Comparison of ENCODE assay signal across 17 mouse cellular contexts in genomic region chr5:105496133-105496532, GRCm38 (mm10). TPM values are rescaled to one million over a fixed set of nuclear protein-coding genes. Genes with fewer than 3 reads are reported as not detected.
DNase-seq lines count a peak whose midpoint lies in the region; ATAC-seq and TF ChIP-seq lines count a peak whose summit lies in the region.
"Had no signal": no experiment of that assay in that cellular context is flagged by ENCODE, and none has a peak within 500 bp of the region (broad histone marks: within the 10 kb centered on the region; RNA-seq: fewer than 3 reads in every experiment).

No protein-coding gene starts in this region.

- TF ChIP-seq CTCF in stomach, postnatal 0 days (IDR thresholded peaks at IDR 0.05; ENCODE audit: low read depth): no peak

- H3K4me2 ChIP-seq in forebrain, embryonic 16.5 days (ENCODE audit: low read length): no peak overlapping the region
- H3K4me2 ChIP-seq in midbrain, embryonic 14.5 days (ENCODE audit: low read length): peak overlapping the region; percentile 45; the same call in 1 of the 2 replicates
- H3K4me2 ChIP-seq in midbrain, embryonic 16.5 days (ENCODE audit: low read length): no peak overlapping the region
- H3K4me2 ChIP-seq in stomach, postnatal 0 days (replicated peaks; ENCODE audit: low read depth): no peak overlapping the region

- H3K9me3 ChIP-seq in forebrain, embryonic 10.5 days: no peaks in the 10 kb centered on the region
- H3K9me3 ChIP-seq in forebrain, embryonic 16.5 days (ENCODE audit: control insufficient read depth, low read length): no peaks in the 10 kb centered on the region
- no peaks in the 10 kb centered on the region for H3K9me3 ChIP-seq in midbrain, embryonic 14.5 days (ENCODE audit: control insufficient read depth, low read length)
- H3K9me3 ChIP-seq in midbrain, embryonic 16.5 days (replicated peaks; ENCODE audit: control insufficient read depth, low read length, poor library complexity, severe bottlenecking): no peaks in the 10 kb centered on the region
- no peaks in the 10 kb centered on the region for H3K9me3 ChIP-seq in stomach, postnatal 0 days (ENCODE audit: control insufficient read depth, low read length)
- H3K9me3 ChIP-seq: G1E; heart, embryonic 13.5 days; intestine, embryonic 15.5 days; kidney, embryonic 15.5 days had no signal

- peaks cover 48% of the 10 kb centered on the region for H3K27me3 ChIP-seq in forebrain, embryonic 10.5 days (ENCODE audit: poor library complexity, severe bottlenecking)
- H3K27me3 ChIP-seq in forebrain, embryonic 16.5 days (replicated peaks; ENCODE audit: control insufficient read depth, insufficient read depth, low read length): 0 out of 2 replicates have a peak, but pooled peaks cover 3% of the 10 kb centered on the region
- no peaks in the 10 kb centered on the region for H3K27me3 ChIP-seq in midbrain, embryonic 14.5 days (ENCODE audit: control insufficient read depth, insufficient read depth, low read length)
- no peaks in the 10 kb centered on the region for H3K27me3 ChIP-seq in midbrain, embryonic 16.5 days (ENCODE audit: control insufficient read depth, insufficient read depth, low read depth, low read length)
- H3K27me3 ChIP-seq in splenic B cell, adult 2 months (ENCODE audit: control insufficient read depth, insufficient read depth, low read length, poor library complexity, severe bottlenecking): no peaks in the 10 kb centered on the region
- H3K27me3 ChIP-seq in stomach, postnatal 0 days (ENCODE audit: control insufficient read depth, insufficient read depth, low read length): no peaks in the 10 kb centered on the region
- H3K27me3 ChIP-seq: heart, embryonic 13.5 days; intestine, embryonic 15.5 days had no signal

- ATAC-seq in forebrain, embryonic 16.5 days: no peak
- ATAC-seq in midbrain, embryonic 14.5 days (ENCODE audit: low FRiP score, low TSS enrichment): no peak
- ATAC-seq in midbrain, embryonic 16.5 days: no peak
- ATAC-seq in stomach, postnatal 0 days (ENCODE audit: low FRiP score, low TSS enrichment): no peak

- H3K9ac ChIP-seq in forebrain, embryonic 16.5 days (replicated peaks; ENCODE audit: low read depth, low read length): no peak overlapping the region
- no peak overlapping the region for H3K9ac ChIP-seq in midbrain, embryonic 14.5 days (replicated peaks; ENCODE audit: low read length)
- no peak overlapping the region for H3K9ac ChIP-seq in midbrain, embryonic 16.5 days (ENCODE audit: low read depth, low read length)
- no peak overlapping the region for H3K9ac ChIP-seq in stomach, postnatal 0 days (ENCODE audit: low read length)
- H3K9ac ChIP-seq: kidney, embryonic 15.5 days had no signal

- peaks cover 100% of the 10 kb centered on the region for H3K4me1 ChIP-seq in forebrain, embryonic 10.5 days
- H3K4me1 ChIP-seq in forebrain, embryonic 16.5 days (replicated peaks; ENCODE audit: control insufficient read depth, insufficient read depth, low read length): peaks cover 50% of the 10 kb centered on the region
- H3K4me1 ChIP-seq in midbrain, embryonic 14.5 days (ENCODE audit: control insufficient read depth, insufficient read depth, low read length): peaks cover 40% of the 10 kb centered on the region
- peaks cover 35% of the 10 kb centered on the region for H3K4me1 ChIP-seq in midbrain, embryonic 16.5 days (ENCODE audit: control insufficient read depth, insufficient read depth, low read length)
- H3K4me1 ChIP-seq in stomach, postnatal 0 days (replicated peaks; ENCODE audit: control insufficient read depth, insufficient read depth): no peaks in the 10 kb centered on the region

- 0 out of 2 replicates have a peak overlapping the region, but pooled peaks have one; percentile 11 for H3K27ac ChIP-seq in forebrain, embryonic 10.5 days
- no peak overlapping the region for H3K27ac ChIP-seq in forebrain, embryonic 16.5 days (ENCODE audit: low read length)
- H3K27ac ChIP-seq in midbrain, embryonic 14.5 days (replicated peaks; ENCODE audit: low read depth, low read length): no peak overlapping the region
- H3K27ac ChIP-seq in midbrain, embryonic 16.5 days (ENCODE audit: low read length): no peak overlapping the region
- H3K27ac ChIP-seq in stomach, postnatal 0 days (replicated peaks): no peak overlapping the region
- H3K27ac ChIP-seq: heart, embryonic 13.5 days; intestine, embryonic 15.5 days; kidney, embryonic 15.5 days had no signal

- 86% methylated on average over 4 of the region's 4 CpGs for WGBS in forebrain, embryonic 10.5 days
- WGBS in forebrain, embryonic 16.5 days: 72% methylated on average over 4 of the region's 4 CpGs
- 73% methylated on average over 4 of the region's 4 CpGs for WGBS in midbrain, embryonic 14.5 days
- WGBS in midbrain, embryonic 16.5 days: 78% methylated on average over 4 of the region's 4 CpGs
- 86% methylated on average over 4 of the region's 4 CpGs for WGBS in stomach, postnatal 0 days

- no peak overlapping the region for H3K4me3 ChIP-seq in forebrain, embryonic 10.5 days
- H3K4me3 ChIP-seq in forebrain, embryonic 16.5 days (replicated peaks; ENCODE audit: low read length): no peak overlapping the region
- no peak overlapping the region for H3K4me3 ChIP-seq in midbrain, embryonic 14.5 days (replicated peaks; ENCODE audit: low read depth, low read length)
- no peak overlapping the region for H3K4me3 ChIP-seq in midbrain, embryonic 16.5 days (ENCODE audit: low read depth, low read length)
- no peak overlapping the region for H3K4me3 ChIP-seq in stomach, postnatal 0 days (ENCODE audit: low read depth, low read length)

- no peak for DNase-seq in forebrain, embryonic 10.5 days (ENCODE audit: extremely low spot score, low spot score)
- DNase-seq in midbrain, embryonic 14.5 days: no peak
- peak; percentile 61 for DNase-seq in induced T-regulatory cell, adult 2 months (ENCODE audit: low read depth)
- peak; percentile 26 for DNase-seq in splenic B cell, adult 2 months (ENCODE audit: low read depth, low spot score)
- no peak for DNase-seq in ovary, postnatal 10 days (ENCODE audit: low spot score)
- no peak for DNase-seq in stomach, postnatal 0 days (ENCODE audit: low spot score)
- DNase-seq: adrenal gland, adult 8-10 months; B cell, adult 2 months; cerebellum, adult 8-10 months; forebrain, postnatal 0 days; heart, postnatal 4 days had no signal

- TF ChIP-seq EP300 in stomach, postnatal 0 days (optimal IDR thresholded peaks at IDR 0.05): no peak

- H3K36me3 ChIP-seq in forebrain, embryonic 10.5 days (replicated peaks): no peaks in the 10 kb centered on the region
- no peaks in the 10 kb centered on the region for H3K36me3 ChIP-seq in forebrain, embryonic 16.5 days (ENCODE audit: control insufficient read depth, insufficient read depth)
- H3K36me3 ChIP-seq in midbrain, embryonic 14.5 days (ENCODE audit: control insufficient read depth, insufficient read depth, low read length): no peaks in the 10 kb centered on the region
- H3K36me3 ChIP-seq in midbrain, embryonic 16.5 days (ENCODE audit: control insufficient read depth, insufficient read depth, low read length): no peaks in the 10 kb centered on the region
- no peaks in the 10 kb centered on the region for H3K36me3 ChIP-seq in splenic B cell, adult 2 months (ENCODE audit: control insufficient read depth, insufficient read depth, low read length, poor library complexity, severe bottlenecking)
- H3K36me3 ChIP-seq in stomach, postnatal 0 days (ENCODE audit: control insufficient read depth, insufficient read depth, low read length): no peaks in the 10 kb centered on the region
- H3K36me3 ChIP-seq: heart, embryonic 13.5 days; intestine, embryonic 15.5 days; kidney, embryonic 15.5 days had no signal

RNA-seq across cellular contexts. Expression of gene Lrrc8c, which starts 23.1 kb away (rescaled TPM):
- polyA plus RNA-seq in forebrain, embryonic 10.5 days (2016; fragmentation: Nextera tagmentation; extraction: Ambion mirVana): 12.4 and 14.8 TPM in 2 replicates
- 12.0 and 12.5 TPM in 2 replicates for polyA plus RNA-seq in forebrain, embryonic 16.5 days (2015; fragmentation: Nextera tagmentation; extraction: Ambion mirVana)
- 13.0 and 16.7 TPM in 2 replicates for polyA plus RNA-seq in midbrain, embryonic 14.5 days (2014; fragmentation: Nextera tagmentation; extraction: Ambion mirVana)
- polyA plus RNA-seq in midbrain, embryonic 16.5 days (2015; fragmentation: Nextera tagmentation; extraction: Ambion mirVana): 10.4 and 13.0 TPM in 2 replicates
- polyA plus RNA-seq in stomach, postnatal 0 days (2015; fragmentation: Nextera tagmentation; extraction: Ambion mirVana): 5.2 and 7.3 TPM in 2 replicates

Comparison
In these comparisons a context has a peak if more than half of its experiments do, and no peak if none do; other contexts are left out.
1. DNase-seq: peak in induced T-regulatory cell, adult 2 months (single experiment) and splenic B cell, adult 2 months (single experiment); none in forebrain, embryonic 10.5 days (single experiment), midbrain, embryonic 14.5 days (single experiment), ovary, postnatal 10 days (single experiment) and stomach, postnatal 0 days (single experiment).